Mouse (Mus musculus) testis, adult 2 months (tissue): Measurements from ENCODE around the gene Nrxn2. TPM values are rescaled to one million over a fixed set of nuclear protein-coding genes. Genes with fewer than 3 reads are reported as not detected.

Source experiments
- H3K27ac ChIP-seq: fragments of 200-500 bp; 2 replicates; pipeline ENCODE4 v1.5.1; 2012; ENCODE audit warnings: low read depth, low read length; ENCODE audit not compliant: control insufficient read depth, insufficient read depth
- H3K27me3 ChIP-seq: fragments of 200-500 bp; 2 replicates; pipeline ENCODE4 v1.6.1; 2012; ENCODE audit warnings: mild to moderate bottlenecking, low read length, moderate library complexity; ENCODE audit not compliant: control insufficient read depth, insufficient read depth
- H3K36me3 ChIP-seq: fragments of 200-500 bp; 2 replicates; pipeline ENCODE4 v1.6.1; 2012; ENCODE audit warnings: mild to moderate bottlenecking, low read length; ENCODE audit not compliant: control insufficient read depth, insufficient read depth
- H3K4me1 ChIP-seq: fragments of 200-500 bp; 2 replicates; pipeline ENCODE4 v1.6.1; 2012; ENCODE audit warnings: low read length; ENCODE audit not compliant: control insufficient read depth, insufficient read depth
- H3K4me3 ChIP-seq: fragments of 200-500 bp; 2 replicates; pipeline ENCODE4 v1.5.1; 2012; ENCODE audit warnings: low read depth, mild to moderate bottlenecking, low read length, moderate library complexity, mixed read lengths; ENCODE audit not compliant: control insufficient read depth
- CTCF ChIP-seq: fragments of 200-500 bp; IDR thresholded peaks from 2 replicates; pipeline ENCODE4 v1.5.1; 2012; ENCODE audit warnings: low read depth, mild to moderate bottlenecking, inconsistent platforms, low read length, moderate library complexity; ENCODE audit not compliant: control insufficient read depth, insufficient read depth, insufficient replicate concordance
- POLR2A ChIP-seq: fragments of 200-500 bp; IDR thresholded peaks from 2 replicates; pipeline ENCODE4 v1.6.1; 2012; ENCODE audit warnings: low read depth, mild to moderate bottlenecking, inconsistent platforms, low read length, moderate library complexity; ENCODE audit not compliant: control insufficient read depth
- polyA plus RNA-seq: library from polyadenylated mRNA; depleted of rRNA; stranded (reverse); fragments of >200 nt; gene quantifications from 2 replicates; pipeline ENCODE4 v1.2.3, GENCODE M21; 2012; rRNA removed

Nrxn2 gene
- 2.5 and 3.2 TPM in 2 replicates for polyA plus RNA-seq

DNA sequence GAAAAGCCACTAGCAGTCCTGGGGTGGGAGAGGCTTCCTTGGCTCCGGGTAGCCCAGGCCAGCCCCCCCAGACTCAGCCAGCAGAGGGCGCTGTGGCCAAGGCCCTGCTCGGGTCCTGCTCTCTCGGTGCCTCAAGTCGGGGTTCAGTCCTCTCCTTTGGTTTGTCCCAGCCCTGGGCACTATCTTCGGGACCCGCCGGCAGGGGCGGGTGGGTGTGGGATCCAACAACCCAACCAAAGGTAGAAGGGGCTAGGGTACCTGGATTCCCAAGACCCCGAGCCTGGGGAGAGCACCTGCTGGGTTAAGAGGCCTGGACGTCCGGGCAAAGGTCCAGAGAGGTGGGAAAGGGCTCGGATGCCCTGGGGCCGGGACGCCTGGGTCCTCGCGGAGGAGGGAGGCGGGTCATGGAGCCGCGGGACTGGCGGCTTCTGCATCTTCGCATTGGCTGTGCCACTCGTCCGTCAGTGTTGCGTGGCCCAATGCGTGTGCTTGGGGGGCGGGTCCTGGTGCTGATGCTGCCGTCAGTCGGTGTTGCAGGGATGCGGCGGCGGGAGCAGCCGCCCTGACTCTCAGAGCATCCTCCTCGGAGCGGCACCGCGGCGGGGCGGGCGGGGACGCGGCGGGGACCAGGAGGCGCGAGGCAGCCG lies at the start of gene Nrxn2:
Gene Nrxn2 (plus strand): TSS at position 499 of the 647 bp plus-strand sequence.
- TF ChIP-seq CTCF (peak; percentile 84; the same call in 1 of the 2 replicates), POLR2A (no peak)
- Histone ChIP-seq H3K27me3 (no peaks in the 10 kb centered on the region), H3K36me3 (no peaks in the 10 kb centered on the region), H3K4me1 (peaks cover 3% of the 10 kb centered on the region), H3K4me3 (peak within 1 kb of the TSS; percentile 75), H3K27ac (no peak within 1 kb of the TSS)

DNA sequence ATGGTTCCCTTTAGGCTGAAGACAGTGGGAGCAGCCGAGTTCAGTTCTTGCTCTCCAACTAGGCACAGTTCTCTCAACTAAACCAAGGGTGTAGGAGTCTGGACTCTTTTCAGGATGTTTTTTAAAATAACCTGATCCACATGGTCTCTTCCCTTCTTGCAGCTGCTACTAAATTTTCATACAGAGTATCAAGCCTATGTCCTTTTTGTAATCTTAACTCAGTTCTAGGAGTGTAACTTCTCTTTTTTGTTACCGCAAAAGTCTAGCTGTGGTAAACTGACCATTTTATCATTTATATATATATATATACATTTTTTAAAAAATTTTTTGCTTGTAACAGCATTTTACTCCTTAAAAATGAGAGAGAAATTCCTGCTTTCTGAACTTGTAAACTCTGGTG lies 48.4 kb upstream of the Nrxn2 start:
- no peak overlapping the region for H3K27ac ChIP-seq
- H3K36me3 ChIP-seq = peaks cover 12% of the 10 kb centered on the region
- TF ChIP-seq POLR2A = no peak
- TF ChIP-seq CTCF = no peak
- no peaks in the 10 kb centered on the region; the same call in 1 of the 2 replicates for H3K4me1 ChIP-seq
- H3K27me3 ChIP-seq = no peaks in the 10 kb centered on the region
- no peak overlapping the region for H3K4me3 ChIP-seq

DNA sequence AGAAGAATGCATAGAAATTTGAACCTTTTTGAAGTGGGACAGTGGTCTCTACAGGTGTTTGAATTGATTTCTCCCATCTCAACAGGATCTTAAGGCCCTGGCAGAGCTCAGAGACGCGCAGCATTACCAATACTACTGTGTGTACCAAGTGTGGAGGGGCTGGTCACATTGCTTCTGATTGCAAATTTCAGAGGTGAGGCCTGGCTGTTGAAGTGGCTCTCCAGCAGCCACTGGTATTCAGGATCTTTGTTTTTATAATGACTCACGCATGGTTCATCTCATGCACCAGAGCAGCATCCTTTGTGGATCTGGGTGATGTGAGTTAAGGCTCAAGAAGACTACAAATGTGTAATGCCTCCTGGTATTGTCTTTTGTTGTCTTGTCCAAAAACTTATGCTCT lies 46.1 kb upstream of the Nrxn2 start:
- peaks cover 13% of the 10 kb centered on the region for H3K36me3 ChIP-seq
- peaks cover 2% of the 10 kb centered on the region; the same call in 1 of the 2 replicates for H3K4me1 ChIP-seq
- TF ChIP-seq CTCF = no peak
- no peak for TF ChIP-seq POLR2A

DNA sequence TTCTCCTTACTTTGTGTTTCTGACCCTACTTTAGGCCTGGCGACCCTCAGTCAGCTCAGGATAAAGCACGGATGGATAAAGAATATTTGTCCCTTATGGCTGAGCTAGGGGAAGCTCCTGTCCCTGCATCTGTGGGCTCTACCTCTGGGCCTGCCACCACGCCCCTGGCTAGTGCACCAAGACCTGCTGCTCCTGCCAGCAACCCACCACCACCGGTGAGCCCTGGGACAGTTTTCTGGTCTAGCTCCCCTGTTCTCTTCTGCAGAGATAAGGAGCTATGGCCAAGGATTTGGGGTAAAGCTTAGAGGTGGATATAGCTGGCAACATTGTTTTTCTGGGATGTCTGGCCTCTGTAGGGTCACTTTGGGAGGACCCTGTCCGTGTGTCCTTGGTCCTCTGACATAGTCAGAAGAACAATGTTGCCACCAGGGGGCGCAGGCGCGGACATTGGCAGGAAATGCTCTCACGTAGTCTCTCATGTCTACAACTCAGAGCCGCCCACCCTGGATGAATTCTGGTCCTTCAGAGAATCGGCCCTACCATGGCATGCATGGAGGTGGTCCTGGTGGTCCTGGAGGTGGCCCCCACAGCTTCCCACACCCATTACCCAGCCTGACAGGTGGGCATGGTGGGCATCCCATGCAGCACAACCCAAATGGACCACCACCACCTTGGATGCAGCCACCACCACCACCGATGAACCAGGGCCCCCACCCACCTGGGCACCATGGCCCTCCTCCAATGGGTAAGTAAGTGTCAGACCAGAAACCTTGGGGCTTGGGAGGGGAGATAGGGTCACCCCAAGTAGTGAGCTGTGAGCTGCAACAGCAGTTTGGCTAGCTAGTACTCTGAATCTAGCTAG lies 44.8 kb upstream of the Nrxn2 start:
- Histone ChIP-seq H3K4me1 (peaks cover 2% of the 10 kb centered on the region; the same call in 1 of the 2 replicates), H3K27me3 (no peaks in the 10 kb centered on the region), H3K27ac (no peak overlapping the region), H3K4me3 (no peak overlapping the region), H3K36me3 (peaks cover 13% of the 10 kb centered on the region)
- no peak for TF ChIP-seq POLR2A
- peak; percentile 63; the same call in 1 of the 2 replicates for TF ChIP-seq CTCF

More for the DNA sequence above, 46.1 kb upstream of the Nrxn2 start:
- no peak overlapping the region for H3K27ac ChIP-seq
- no peak overlapping the region for H3K4me3 ChIP-seq
- no peaks in the 10 kb centered on the region for H3K27me3 ChIP-seq

DNA sequence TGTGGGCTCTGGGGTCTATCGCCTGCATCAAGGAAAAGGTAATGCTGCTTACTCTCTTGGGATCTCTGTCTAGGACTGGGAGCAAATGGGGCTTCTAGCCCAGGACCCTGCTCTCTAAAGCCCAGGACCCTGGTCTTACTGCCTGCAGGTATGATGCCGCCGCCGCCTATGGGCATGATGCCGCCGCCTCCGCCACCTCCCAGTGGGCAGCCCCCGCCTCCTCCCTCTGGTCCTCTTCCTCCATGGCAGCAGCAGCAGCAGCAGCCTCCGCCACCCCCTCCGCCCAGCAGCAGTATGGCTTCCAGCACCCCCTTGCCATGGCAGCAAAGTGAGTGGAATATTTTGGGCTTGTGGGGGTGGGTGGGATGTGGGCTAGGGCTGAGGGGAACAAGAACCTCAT lies 44.0 kb upstream of the Nrxn2 start:
- Histone ChIP-seq H3K27ac (no peak overlapping the region), H3K36me3 (peaks cover 13% of the 10 kb centered on the region), H3K27me3 (no peaks in the 10 kb centered on the region), H3K4me3 (no peak overlapping the region), H3K4me1 (peaks cover 2% of the 10 kb centered on the region; the same call in 1 of the 2 replicates)
- no peak for TF ChIP-seq CTCF
- TF ChIP-seq POLR2A = no peak

DNA sequence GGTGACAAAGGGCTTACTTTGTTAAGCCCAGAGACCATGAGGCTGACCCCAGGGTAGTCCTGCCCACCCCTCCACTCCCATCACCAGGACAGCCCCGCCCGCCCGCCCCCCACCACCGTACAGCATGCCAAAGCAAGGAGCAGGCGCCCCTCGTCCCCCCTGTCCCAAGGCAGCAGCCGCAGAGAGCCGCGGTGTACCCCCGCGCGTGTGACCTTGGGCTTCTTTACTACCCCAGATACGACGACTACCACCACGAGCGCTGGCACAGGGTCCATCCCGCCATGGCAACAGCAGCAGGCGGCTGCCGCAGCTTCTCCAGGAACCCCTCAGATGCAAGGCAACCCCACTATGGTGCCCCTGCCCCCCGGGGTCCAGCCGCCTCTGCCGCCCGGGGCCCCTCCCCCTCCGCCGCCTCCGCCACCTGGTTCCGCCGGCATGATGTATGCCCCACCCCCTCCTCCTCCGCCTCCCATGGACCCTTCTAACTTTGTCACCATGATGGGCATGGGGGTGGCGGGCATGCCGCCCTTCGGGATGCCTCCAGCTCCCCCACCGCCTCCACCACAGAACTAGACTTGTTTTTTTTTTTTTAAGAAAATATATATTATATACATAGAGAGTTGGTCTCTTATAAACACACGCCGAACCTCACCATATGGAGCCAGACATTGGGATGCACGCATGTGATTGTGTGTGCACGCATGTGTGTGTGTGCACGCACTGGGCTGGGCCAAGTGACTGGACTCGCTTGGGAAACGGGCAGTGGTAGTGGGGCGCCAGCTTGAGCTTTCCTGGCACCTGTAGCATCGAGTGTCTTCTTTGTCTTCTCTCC lies 42.9 kb upstream of the Nrxn2 start:
- no peak overlapping the region for H3K4me3 ChIP-seq
- H3K4me1 ChIP-seq = peaks cover 2% of the 10 kb centered on the region; the same call in 1 of the 2 replicates
- H3K27me3 ChIP-seq = no peaks in the 10 kb centered on the region
- H3K36me3 ChIP-seq = peaks cover 13% of the 10 kb centered on the region
- no peak overlapping the region for H3K27ac ChIP-seq
- no peak for TF ChIP-seq CTCF
- TF ChIP-seq POLR2A = no peak

DNA sequence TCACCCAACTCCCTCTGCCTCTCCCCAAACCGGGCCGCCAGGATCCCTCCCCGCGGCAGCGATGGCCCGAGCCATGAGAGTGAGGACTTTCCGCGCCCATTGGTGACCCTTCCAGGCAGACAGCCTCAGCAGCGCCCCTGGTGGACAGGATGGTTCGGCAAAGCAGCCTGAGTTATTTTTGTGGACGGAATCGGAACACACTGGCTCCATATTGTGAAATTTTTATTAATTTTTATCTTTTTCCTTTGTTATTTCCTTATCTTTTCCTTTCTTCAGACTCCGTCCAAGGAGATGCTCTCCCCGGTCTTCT lies 42.3 kb upstream of the Nrxn2 start:
- Histone ChIP-seq H3K27me3 (no peaks in the 10 kb centered on the region), H3K4me3 (no peak overlapping the region), H3K27ac (no peak overlapping the region), H3K4me1 (peaks cover 2% of the 10 kb centered on the region; the same call in 1 of the 2 replicates), H3K36me3 (peaks cover 13% of the 10 kb centered on the region)
- peak; percentile 46; the same call in 1 of the 2 replicates for TF ChIP-seq CTCF
- no peak for TF ChIP-seq POLR2A
